Mouse (Mus musculus) megakaryocyte-erythroid progenitor cell, adult 5-6 weeks (primary cell): ENCODE measurements around the gene Klf12. TPM values are rescaled to one million over a fixed set of nuclear protein-coding genes. Genes with fewer than 3 reads are reported as not detected.

Experiments used
- ATAC-seq: replicated peaks from 2 replicates; pipeline ENCODE4 v1.8.0; 2016; ENCODE audit warnings: mild to moderate bottlenecking, inconsistent platforms; ENCODE audit not compliant: severe bottlenecking, poor library complexity, low FRiP score, low TSS enrichment
- total RNA-seq, 2 experiments: library from RNA; stranded (forward) in 1 of 2; stranded (reverse) in 1 of 2; fragments of 200-1000, 215-1000 nt in 1 of 2; fragments of >200 nt in 1 of 2; fragmentation: Nextera tagmentation in 1 of 2; gene quantifications; 2 replicates each; pipeline ENCODE4 v1.2.3; 2014 to 2017

Gene Klf12
- total RNA-seq, 2 experiments from 2014 or later = not detected

DNA sequence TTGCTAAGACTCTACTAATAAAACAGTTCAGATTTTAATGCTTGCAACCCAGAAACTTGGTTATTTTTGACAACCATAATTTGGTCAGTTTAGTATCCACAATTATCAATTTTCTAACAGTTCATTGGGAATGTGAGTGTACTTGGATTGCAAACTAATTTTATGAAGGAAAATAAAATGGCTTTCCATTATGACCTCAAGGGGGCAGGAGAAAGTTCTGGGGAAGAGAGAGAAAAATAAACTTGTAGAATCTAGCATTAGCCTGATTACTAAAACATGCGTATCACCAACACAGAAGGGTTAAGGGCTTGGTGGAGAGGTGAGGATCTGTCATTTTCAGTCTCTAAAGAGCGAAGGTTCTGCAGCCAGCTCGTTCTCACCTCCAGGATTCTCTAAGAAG is 106.7 kb downstream of the Klf12 start:
- ATAC-seq = no peak

DNA sequence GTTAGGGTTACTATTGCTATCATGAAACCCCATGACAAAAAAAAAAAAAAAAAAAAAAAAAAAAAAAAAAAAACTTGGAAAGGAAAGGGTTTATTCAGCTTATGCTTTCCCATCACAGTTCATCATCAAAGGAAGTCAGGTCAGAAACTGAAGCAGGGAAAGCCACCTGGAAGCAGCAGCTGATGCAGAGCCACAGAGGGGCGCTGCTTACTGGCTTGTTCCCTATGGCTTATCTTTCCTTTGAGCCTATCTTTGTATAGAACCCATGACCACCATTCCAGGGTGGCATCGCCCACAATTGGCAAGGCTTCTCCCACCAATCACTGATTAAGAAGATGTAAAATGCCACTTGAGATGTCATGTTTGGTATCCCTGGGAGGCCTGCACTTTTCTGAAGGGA is 119.4 kb downstream of the Klf12 start:
- ATAC-seq = no peak

DNA sequence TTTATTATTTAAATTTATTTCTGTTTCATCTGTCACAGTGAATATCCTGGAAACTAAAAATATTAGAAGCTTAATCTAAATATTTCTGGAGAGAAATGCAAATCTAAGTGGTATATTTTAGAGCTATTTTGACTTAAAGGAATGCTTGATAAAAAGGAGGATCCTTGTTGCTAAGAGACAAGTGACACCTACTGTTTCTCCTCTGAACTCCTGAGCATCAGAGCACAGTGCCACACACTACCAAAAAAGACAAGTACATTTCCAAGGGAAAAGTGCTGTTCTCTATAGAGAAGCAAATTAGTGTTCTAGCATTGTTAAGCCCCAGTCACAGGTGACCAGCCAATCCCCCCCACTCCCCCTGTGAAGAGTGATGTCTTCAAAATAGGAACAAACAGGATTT is 127.8 kb downstream of the Klf12 start:
- no peak for ATAC-seq

DNA sequence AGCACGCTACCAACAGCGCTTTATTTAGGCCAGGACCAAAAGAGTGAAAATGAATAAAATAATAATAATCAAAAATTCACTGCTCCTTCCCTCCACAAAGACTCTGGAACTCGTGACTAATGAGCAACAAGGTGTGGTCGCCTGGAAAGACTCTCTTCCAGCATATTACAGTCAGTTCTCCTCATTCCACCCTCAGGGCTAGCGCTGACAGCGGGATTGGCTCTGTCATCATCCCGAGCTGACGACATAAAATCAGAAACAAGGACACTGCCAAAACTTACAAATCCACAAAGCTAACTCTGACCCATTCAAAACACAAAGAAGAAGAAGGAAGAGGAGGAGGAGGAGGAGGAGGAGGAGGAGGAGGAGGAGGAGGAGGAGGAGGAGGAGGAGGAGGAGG is 136.8 kb downstream of the Klf12 start:
- ATAC-seq = no peak

DNA sequence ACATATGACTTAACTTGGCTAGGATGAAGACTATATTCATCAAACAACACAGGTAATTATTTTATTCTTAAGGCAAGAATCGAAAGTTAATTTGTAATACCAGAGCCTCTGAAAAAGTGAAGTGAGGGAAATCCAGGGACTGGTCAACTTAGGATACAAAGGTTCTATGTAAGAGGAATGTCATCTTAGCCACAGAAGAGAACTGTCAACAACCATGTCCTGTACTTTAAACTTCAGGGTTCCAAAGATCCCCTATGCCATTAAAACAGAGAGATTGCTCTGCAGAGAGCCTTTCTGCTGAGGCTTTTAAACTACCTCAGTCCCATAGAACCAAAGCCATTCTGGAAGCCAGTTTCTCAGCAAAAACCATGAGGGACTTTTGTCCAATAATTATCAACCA is 144.1 kb downstream of the Klf12 start:
- no peak for ATAC-seq

DNA sequence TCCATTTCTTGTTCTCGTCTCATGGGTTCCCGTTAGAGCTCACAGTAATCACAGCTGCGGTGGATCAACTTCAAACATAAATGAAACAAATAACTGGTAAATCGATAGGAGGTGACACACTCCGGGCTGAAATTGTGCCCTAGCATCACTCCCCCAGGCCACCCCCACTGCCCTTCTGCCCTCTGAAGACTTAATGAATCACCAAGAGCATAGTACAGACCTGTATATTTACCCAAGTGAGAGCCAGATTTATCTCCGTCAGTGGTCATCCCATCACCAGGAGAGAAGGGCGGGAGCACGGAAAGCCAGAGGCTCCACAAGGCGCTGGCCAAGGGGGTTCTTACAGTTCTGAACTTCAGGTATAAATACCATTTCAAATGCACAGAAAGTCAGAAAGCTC is 150.2 kb downstream of the Klf12 start:
- ATAC-seq = no peak

DNA sequence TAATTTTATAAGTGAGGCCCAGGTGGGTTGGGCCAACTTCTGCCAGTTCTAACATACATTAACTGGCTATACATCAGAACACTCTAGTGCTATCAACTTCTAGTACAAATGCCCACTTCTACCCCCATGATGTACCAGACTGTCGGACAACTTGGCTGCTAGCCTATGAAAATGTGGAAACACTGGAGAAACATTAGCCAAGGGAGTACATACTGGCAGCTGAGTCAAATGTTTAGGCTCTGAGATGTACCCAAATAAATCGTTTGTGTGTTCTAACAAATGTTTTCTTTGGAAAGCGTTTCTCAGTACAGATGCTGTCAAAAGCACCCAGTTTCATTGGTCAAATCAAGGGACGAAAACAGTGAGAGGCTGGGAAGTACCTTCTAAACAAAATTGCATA is 152.0 kb downstream of the Klf12 start:
- ATAC-seq = no peak

DNA sequence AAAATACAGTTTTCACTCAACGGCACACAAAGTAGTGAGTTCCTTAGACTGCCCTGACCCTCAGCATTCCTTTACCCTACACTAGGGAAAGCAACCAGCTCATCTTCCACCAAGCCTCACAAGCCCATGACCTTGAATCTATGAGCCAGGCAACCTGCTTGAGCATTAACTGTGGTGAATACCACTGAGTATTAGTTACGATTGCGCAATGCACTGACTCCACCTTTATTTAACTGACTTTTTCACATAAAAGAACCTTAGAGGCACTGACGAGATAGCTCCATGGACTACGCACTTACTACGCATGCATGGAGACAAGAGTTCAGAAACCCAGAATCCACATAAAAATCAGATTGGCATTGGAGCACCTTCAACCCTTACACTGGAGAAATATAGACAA is 158.4 kb downstream of the Klf12 start:
- ATAC-seq = no peak

DNA sequence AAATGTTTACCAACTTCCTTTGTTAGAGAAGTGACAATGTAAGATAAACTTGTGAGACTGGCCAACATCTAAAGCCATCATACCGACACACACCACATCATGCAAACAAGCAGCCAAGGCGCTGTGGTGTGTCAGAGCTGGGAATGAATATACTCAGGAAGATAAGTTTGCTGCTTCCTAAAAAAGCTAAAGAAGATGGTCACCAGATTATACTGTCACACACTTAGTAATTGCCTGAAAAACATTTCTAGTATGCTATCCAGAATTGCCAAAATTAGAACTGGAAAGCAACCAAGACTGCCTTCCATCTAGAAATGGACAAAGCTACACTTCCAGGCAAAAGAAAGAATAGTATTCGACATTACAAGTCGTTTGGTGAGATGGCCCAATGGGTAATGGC is 163.4 kb downstream of the Klf12 start:
- no peak for ATAC-seq

DNA sequence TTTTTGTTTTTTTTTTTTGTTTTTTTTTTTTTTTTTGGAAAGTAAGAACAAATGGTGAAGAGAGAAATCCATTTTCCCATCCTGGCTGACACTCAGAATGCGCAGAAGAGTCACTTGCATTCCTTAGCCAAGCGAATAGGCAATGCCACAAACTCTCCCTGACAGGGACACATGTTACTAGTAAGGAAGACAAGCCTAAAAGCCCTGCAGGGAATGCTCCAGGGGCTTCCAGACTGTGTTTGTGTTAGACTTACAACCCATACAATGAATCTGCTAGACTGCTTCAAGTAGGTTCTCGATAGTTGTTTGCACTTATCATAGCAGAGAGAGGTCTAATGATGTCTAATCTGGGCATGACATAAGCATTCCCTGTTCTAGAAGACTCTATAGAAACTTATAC is 164.6 kb downstream of the Klf12 start:
- ATAC-seq = no peak

DNA sequence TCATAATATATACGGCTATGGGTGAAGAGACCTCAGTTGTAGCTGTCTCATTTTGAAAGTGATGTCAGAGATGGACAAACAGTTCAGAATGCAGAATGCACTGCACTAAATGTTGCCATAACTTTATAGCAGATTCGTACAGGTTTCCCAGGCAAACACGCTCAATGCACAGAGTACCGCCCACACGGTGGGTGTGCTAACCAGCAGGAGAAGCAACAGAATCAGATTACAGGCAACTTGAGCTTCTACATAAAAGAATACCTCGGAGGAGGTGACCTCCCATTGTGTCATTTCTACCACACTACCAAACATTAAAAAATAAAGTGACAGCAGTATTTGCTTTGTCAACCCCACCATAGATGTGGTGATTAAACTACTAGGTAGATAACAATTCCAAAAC is 171.1 kb downstream of the Klf12 start:
- ATAC-seq = no peak

DNA sequence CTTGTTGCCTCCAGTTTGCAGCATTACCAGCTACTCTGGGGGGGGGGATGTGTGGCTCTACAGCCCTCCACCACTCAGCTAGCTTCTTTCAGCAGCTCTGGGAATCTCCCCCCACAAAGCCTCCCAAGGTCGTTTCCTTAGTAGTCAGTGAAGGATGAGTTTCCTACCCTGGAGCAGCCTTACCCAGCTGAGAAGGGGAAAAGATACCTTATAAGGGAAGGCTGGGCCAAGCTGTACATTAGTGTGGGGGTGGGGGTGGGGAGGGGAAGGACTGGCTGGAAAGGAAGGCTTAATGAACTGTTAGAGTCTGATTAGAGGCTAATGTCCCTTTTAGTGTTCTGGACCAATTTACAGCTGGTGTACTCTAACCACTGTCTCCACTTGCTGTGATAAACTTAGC is 172.7 kb downstream of the Klf12 start:
- ATAC-seq = no peak

DNA sequence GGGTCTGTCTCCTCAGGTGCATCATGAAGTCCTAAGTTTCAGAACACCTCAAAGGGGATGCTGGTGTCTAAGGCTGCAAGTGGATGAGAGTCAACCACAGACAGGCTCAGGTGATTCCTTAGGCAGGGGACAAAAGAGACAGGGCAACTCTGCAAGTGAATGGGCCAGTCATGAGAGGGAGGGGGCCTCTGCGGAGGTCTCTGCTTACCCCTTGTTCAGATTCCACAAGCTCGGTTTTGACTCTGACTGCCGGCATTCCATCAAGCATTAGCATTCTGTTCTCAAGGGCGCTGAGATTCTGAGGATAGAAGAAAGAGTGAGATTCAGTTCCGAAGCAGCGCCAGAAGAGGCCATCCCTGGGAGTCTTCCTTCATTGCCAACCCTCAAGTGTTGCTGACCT is 174.9 kb downstream of the Klf12 start:
- ATAC-seq = no peak

DNA sequence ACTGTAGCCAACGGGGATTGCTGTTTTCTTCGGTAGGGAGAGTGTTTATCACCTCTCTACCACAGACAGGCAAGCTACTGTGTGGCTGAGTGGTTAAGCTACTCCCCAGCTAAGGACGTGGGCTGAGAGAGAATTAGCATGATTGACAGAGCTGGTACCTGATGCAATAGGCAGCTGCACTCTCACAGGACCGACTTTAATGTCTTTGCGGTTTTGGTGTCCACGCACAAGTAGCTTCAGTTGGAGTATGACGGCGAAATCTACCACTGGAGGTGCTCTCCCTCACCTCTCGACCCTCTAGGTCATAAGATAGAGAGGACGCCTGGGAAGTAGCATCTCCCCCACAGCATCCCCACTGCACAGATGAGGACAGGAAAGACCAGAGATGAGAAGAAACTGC is 178.9 kb downstream of the Klf12 start:
- ATAC-seq = no peak

DNA sequence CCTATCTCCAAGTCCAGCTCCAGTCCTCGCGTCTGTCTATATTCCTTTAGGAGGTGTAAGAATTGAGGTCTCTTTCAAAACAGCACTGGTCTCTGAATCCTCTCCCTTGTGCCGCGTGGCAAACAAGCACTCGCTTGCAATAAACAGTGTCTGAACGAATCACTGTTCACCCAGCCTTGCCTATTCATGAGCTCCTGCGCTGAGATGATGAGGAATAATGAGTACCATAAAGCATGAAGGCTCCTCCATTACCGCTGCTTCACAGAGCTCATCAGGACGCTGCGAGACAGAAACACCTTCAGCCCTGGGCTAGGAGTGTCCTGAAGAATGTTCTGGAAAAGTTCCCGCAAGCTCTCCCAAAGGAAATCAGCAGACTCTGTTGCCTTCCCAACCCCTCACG is 179.7 kb downstream of the Klf12 start:
- no peak for ATAC-seq

DNA sequence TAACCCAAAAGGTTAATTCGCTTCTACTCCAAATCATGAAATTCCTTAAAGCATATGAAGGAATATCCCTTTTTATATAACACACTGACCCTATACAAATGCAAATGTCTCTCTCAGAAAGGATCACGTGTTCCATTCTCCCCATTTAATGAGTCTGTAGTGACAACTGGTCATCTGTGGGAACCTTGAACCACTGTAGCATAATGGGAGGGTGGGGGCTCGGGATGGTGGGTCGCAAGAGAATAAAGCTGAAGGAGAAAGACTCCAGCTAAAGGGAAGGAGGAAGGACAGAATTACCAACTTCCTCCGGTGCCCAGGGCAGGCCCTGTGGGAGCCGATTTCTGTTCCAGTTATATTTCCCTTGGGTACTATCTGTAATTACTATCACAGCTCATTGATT is 180.7 kb downstream of the Klf12 start:
- ATAC-seq = no peak

DNA sequence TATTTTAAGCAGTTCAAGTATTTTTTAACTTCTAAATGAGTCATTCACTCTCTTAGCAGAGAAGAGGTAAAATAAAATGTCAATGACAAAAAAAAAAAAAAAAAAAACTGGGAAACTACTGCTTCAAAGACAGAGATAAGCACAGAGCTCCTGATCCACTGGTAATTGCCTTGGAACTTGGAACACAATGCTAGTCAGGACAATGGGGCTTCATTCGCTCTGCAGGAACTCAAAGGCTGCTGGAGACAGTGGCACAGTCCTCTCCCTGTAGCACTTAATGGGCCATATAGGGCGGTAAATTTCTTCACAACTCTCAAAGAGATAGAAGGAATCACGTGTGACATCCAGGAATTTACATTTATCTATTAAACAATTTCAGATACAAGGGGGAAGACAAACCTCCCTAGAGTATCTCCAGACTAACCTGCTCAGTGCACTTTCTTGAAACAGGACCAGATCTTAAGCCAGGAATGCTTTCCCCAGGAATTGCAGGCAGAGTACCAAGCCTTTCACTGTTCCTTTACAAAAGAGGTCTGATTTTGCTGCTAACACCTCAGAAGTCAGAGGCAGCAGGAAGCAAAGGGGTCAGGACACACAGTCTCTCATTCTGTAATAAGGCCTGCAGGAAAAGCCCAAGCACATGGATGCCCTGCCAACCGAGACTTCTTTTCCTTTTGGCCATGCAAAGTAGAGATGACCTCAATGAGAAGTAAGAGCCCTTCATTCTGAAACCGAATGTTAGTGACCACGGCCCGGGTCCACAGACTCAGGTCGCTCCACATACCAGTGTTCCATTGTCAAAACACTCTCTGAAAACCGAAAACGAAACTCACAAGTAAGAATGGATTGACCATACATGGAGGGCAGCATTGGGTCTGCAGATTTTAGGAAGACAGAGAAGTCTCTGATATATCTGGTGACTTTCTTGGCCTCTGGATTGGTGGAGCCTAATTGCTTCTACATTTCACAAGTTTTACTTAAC is 187.0 kb downstream of the Klf12 start:
- ATAC-seq = no peak

DNA sequence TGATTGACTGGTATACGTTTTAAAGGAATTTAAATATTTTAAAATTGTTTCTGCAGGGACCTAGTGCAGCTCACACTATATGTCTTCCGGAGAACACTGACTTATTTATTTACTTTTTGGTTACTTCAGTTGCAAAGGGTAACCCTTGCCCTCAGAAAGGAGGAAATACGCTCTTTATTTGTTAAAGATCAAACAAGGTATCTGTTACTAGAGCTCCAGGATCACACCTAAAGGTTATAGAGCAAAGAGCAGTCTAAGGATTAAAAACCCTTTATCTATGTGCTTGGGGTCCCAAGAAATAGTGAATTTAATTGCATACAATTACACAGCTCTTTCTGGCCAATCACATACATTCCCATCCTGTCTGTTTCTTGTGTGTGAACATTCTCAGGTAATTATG is 188.7 kb downstream of the Klf12 start:
- no peak for ATAC-seq

DNA sequence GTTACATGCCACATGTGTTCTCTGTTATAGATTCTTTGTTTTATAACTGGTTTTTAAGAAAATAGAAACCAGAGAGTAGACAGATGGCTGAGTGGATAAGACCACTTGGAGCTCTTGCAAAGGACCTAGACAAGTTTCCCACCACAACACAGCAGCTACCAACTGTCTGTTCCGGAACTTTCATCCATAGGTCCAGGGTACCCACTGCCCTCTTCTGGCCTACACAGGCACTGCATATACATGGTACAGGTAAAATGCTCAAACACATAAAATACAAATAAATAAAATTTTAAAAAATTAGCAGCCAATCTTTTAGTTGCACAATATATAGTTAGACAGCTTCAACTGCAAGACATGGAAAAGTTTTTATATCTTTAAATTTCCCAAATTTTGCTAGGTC is 194.0 kb downstream of the Klf12 start:
- peak; percentile 75; the same call in 1 of the 2 replicates for ATAC-seq

DNA sequence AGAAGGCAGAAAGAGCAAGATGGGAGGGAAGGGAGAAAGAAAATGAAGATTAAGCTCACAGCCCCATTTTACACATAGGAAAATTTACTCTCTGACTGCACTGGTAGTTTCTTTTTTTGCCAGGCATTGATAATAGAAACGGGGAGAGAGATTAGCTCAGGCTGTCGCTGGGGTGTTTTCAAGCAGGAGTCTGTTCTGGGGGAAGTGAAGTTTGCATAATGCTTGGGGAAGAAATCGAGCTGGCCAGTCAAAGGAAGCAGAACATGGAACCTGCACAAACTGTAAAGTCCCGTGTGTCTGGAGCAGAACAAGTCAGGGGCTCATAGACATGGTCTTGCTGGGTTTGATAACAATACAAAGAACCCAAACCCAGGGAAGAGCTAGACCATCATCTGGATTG is 204.9 kb downstream of the Klf12 start:
- ATAC-seq = no peak

DNA sequence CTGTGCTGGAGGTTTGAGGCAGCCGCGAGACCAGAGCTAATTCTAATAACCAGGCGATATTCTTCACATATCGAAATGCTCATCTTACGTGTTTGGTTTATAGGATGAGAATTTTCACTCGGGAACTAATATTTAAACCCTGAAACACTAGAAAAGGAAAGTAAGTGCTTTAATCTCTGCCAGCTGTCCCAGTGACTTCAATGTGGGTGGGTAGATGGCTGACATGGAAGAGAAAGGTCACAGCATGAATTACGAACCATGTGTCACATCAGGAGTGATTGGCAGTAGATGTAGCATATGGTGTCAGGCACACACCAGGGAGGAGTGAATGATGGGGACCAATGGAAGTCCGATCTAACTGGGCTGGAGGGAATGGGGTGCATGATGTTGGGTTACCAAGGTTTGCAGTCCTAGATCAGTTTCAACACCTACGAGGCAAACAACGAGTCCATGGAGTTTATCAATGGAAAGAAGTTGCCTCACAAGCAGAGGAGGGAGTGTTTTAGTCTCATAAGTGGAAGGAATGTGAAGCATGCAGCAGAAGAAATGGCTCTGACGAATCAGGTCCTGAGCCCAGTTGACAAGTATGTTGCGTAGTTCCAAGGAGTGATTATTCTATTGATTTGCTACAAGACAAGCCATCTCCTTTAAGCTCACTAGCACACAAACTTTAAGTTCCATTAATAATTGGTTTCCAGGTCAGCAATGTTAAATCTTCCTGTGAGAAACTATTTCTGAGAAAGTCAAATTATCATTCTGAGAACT is 211.9 kb downstream of the Klf12 start:
- no peak for ATAC-seq
